Mouse (Mus musculus): ENCODE measurements at regions not wholly inside any gene's neighbourhood (a gene's known extent, or its start where the extent isn't known, plus 50 kb on each side); places are given as distances from the start of the nearest gene placed in this dataset.

DNA sequence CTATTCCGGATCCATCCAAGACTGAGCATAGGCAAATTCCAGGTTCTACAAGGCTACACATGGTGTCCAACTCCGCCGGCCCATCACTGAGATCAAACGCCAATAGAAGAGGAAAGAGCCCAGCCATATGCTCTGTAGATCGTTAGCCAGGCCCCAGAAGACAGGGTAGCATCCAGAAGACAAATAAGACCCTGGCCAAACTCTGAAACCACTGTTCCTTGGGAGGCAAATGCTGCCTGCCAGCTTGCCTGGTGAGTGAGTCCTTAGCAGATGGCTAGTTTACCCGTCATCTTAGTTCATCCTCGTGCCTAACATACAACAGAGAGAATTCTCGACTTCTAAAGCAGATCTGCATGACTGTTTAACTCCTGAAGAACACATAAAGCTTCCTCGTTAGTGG lies 109.4 kb upstream of the Arid2 start:
- DNase-seq, result no peak
- no peak overlapping the region for H3K4me3 ChIP-seq (replicated peaks; ENCODE audit: extremely low read depth, low read depth, low read length)
- 79% methylated on average over 9 of the region's 9 CpGs for WGBS
- H3K4me1 ChIP-seq (ENCODE audit: control insufficient read depth, insufficient read depth, low read length), result no peaks in the 10 kb centered on the region
- TF ChIP-seq POLR2A (IDR thresholded peaks at IDR 0.05; ENCODE audit: borderline replicate concordance, extremely low read depth, low read depth, low read length), result no peak
- TF ChIP-seq CTCF (IDR thresholded peaks at IDR 0.05; ENCODE audit: insufficient read depth, low read length), result no peak

DNA sequence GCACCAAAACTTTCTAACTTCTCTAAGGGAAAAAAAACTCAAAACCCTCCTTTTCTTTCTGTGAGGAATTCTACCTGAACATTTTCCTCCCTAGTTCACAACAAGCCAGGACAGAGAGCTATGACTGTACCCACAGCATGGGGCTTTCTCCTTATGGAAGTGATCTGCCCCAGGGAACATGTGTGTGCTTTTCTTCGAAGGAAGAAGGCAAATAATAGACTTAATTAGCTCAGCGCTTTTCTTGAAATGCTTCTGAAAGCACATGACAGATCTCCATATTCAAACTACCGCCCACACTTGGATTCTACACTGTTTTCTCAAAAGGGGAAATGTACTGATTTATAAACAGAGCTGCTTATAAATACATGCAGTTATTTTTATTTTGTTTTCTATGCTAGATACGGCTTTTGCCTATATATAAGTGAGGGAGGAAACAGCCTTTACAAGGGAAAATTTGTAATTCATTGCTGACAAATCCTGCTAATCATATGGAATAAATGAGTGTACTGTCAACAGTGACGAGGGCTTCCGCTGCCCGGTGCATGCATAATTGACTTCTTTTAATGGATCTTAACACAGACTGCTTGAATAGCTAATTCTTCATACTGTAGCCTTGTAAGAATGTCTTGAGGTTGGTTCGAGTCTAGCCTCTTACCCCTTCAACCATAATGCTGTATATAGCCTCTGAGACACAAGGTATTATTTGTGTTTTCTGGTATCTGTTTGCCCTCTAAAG lies 108.8 kb upstream of the Arid2 start:
- TF ChIP-seq POLR2A (IDR thresholded peaks at IDR 0.05; ENCODE audit: borderline replicate concordance, extremely low read depth, low read depth, low read length) (no peak), CTCF (IDR thresholded peaks at IDR 0.05; ENCODE audit: insufficient read depth, low read length) (no peak)
- Histone ChIP-seq H3K4me3 (replicated peaks; ENCODE audit: extremely low read depth, low read depth, low read length) (no peak overlapping the region), H3K4me1 (ENCODE audit: control insufficient read depth, insufficient read depth, low read length) (no peaks in the 10 kb centered on the region)
- DNase-seq, result no peak
- 81% methylated on average over 8 of the region's 8 CpGs for WGBS

DNA sequence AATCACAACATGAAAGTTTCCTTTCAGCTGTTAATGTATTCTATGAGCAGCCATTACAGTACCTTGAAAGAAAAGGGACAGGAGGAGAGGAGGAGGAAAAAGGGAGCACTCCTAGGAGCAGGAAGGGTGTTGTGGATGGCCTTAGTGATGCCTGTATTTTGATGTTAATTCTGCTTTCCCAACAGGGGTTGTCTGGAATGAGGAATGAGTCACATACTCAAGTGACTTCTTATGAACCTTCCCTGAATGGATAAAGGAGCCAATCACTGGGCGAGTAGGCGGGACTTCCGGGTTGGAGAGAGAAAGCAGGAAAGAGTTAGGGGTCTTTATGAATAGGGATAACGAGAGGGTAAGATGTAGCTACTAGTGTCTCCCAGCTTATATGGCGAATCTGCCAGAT lies 107.8 kb upstream of the Arid2 start:
- 86% methylated on average over 5 of the region's 5 CpGs for WGBS
- TF ChIP-seq POLR2A (IDR thresholded peaks at IDR 0.05; ENCODE audit: borderline replicate concordance, extremely low read depth, low read depth, low read length), result no peak
- TF ChIP-seq CTCF (IDR thresholded peaks at IDR 0.05; ENCODE audit: insufficient read depth, low read length), result no peak

DNA sequence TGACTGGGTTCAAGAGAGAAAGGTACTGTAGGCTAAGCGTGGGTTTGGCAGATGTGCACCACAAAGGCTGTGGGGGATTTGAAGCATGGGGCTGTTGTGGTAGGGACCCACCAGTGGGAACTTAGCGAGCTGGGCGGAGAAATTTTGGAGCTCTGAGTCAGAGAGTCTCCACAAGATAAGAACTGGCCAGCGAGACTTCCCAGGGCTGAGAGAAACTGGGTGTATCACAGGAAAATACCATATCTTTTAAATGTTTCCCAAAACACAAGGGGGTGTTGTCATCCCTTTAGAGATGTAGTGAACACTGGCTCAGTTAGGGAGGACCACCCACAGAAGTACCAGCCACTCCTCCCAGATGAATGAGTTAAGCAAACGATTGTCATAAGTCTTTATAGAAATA lies 107.3 kb upstream of the Arid2 start:
- 67% methylated on average over 5 of the region's 5 CpGs for WGBS
- H3K4me3 ChIP-seq (replicated peaks; ENCODE audit: extremely low read depth, low read depth, low read length), result no peak overlapping the region
- no peaks in the 10 kb centered on the region for H3K4me1 ChIP-seq (ENCODE audit: control insufficient read depth, insufficient read depth, low read length)
- TF ChIP-seq CTCF (IDR thresholded peaks at IDR 0.05; ENCODE audit: insufficient read depth, low read length), result no peak
- TF ChIP-seq POLR2A (IDR thresholded peaks at IDR 0.05; ENCODE audit: borderline replicate concordance, extremely low read depth, low read depth, low read length), result no peak
- DNase-seq, result no peak

More for the DNA sequence above, 107.8 kb upstream of the Arid2 start:
- Histone ChIP-seq H3K4me1 (ENCODE audit: control insufficient read depth, insufficient read depth, low read length) (no peaks in the 10 kb centered on the region), H3K4me3 (replicated peaks; ENCODE audit: extremely low read depth, low read depth, low read length) (no peak overlapping the region)
- DNase-seq, result no peak

DNA sequence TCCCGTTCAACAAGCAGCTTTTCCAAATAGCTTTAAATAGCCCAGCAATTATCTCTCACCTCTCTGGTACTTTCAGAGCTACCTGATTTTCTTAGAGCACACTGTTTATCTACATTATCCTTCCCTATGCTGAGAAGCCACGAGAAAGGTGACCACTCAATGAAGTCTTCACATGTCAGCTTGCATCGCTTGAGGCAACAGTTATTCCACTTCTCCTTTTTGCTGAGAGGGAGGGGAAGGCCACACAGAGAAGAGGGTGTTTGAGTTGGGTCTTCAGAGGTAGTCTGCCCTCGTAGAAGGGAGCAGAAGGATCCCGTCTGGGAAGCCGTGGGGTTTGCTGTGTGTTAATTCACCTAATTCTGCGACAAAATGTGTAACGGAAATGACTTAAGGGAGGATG lies 106.3 kb upstream of the Arid2 start:
- WGBS, result 77% methylated on average over 8 of the region's 8 CpGs
- no peak overlapping the region for H3K4me3 ChIP-seq (replicated peaks; ENCODE audit: extremely low read depth, low read depth, low read length)
- H3K4me1 ChIP-seq (ENCODE audit: control insufficient read depth, insufficient read depth, low read length), result no peaks in the 10 kb centered on the region
- no peak for TF ChIP-seq POLR2A (IDR thresholded peaks at IDR 0.05; ENCODE audit: borderline replicate concordance, extremely low read depth, low read depth, low read length)
- no peak for TF ChIP-seq CTCF (IDR thresholded peaks at IDR 0.05; ENCODE audit: insufficient read depth, low read length)
- DNase-seq, result no peak

DNA sequence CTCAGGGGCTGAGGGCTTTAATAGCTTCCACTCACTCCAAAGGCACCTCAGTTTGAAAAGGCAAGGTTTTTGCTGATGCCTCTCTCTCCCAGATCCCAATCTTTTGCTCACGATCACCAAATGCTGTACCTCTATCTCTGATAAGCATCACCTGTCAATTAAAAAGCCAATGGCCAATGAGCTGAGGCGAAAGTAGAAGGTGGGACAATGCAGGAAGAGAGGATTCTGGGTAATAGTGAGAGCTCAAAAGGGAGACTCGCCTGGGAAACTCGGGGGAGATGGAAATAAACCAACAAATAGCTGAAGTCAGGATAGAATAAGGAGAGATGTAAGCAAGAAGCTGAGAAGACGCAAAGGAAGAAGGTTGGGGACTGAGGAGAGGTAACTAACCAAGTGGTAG lies 105.0 kb upstream of the Arid2 start:
- TF ChIP-seq CTCF (IDR thresholded peaks at IDR 0.05; ENCODE audit: insufficient read depth, low read length), result no peak
- TF ChIP-seq POLR2A (IDR thresholded peaks at IDR 0.05; ENCODE audit: borderline replicate concordance, extremely low read depth, low read depth, low read length), result no peak
- DNase-seq, result no peak
- no peaks in the 10 kb centered on the region for H3K4me1 ChIP-seq (ENCODE audit: control insufficient read depth, insufficient read depth, low read length)
- WGBS, result 78% methylated on average over 5 of the region's 5 CpGs
- H3K4me3 ChIP-seq (replicated peaks; ENCODE audit: extremely low read depth, low read depth, low read length), result no peak overlapping the region

DNA sequence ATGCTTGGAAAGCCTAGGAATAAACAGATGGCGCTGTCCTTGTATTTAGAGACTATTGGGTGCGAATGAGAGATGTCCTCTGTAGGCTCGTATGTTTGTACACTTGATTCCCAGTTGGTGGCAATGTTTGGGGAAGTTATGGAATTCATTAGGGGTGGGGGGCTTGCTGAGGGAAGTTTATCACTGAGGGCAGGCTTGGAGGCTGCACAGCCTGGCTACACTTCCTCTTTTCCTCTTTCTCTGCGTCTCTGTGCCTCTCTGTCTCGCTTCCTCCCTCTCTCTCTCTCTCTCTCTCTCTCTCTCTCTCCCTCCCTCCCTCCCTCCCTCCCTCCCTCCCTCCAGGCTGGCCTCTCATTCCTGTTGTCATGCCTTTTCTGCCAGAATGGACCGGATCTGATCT lies 104.2 kb upstream of the Arid2 start:
- no peak for TF ChIP-seq POLR2A (IDR thresholded peaks at IDR 0.05; ENCODE audit: borderline replicate concordance, extremely low read depth, low read depth, low read length)
- WGBS, result 52% methylated on average over 6 of the region's 6 CpGs
- Histone ChIP-seq H3K4me1 (ENCODE audit: control insufficient read depth, insufficient read depth, low read length) (no peaks in the 10 kb centered on the region), H3K4me3 (replicated peaks; ENCODE audit: extremely low read depth, low read depth, low read length) (no peak overlapping the region)
- no peak for DNase-seq

DNA sequence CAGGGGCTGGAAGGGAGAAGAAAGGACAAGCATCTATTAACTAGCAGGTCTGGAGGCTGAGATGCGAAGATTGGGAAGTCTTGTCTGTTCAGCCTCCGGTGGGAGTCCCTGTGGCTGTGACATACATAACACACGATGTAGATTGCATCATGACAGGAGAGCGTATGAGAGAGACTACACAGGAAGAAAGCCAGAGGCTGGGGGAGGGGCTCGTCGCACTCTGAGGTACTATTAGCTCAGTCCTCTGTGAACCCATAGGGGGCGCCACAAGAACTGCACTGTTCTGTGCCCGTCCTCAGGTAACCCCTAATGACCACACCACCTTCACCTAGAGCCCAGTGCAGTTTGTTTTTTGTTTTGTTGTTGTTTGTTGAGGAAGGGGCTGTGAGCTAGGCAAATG lies 102.7 kb upstream of the Arid2 start:
- H3K4me1 ChIP-seq (ENCODE audit: control insufficient read depth, insufficient read depth, low read length), result no peaks in the 10 kb centered on the region
- no peak for TF ChIP-seq CTCF (IDR thresholded peaks at IDR 0.05; ENCODE audit: insufficient read depth, low read length)
- no peak for TF ChIP-seq POLR2A (IDR thresholded peaks at IDR 0.05; ENCODE audit: borderline replicate concordance, extremely low read depth, low read depth, low read length)
- WGBS, result 65% methylated on average over 8 of the region's 8 CpGs
- no peak overlapping the region for H3K4me3 ChIP-seq (replicated peaks; ENCODE audit: extremely low read depth, low read depth, low read length)
- no peak for DNase-seq

DNA sequence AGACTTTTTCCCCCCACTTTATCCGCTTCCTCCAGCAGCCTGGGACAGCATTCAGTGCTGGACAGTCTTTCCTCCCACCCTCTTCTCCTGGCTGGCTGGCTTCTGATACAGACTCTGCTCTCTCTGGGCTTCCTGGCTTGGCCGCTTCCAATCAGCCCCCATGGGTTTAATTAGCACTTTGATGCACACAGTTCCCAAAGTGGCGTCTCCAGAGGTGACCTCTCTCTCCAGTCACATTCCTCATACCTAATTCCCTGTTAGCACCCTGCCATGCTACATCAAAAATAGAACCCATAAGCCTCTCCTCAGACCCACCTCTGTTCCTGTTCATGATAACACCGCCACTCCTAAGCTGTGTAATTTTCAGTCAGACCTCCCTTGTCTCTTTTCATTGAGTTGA lies 101.9 kb upstream of the Arid2 start:
- H3K4me3 ChIP-seq (replicated peaks; ENCODE audit: extremely low read depth, low read depth, low read length), result no peak overlapping the region
- H3K4me1 ChIP-seq (ENCODE audit: control insufficient read depth, insufficient read depth, low read length), result no peaks in the 10 kb centered on the region
- WGBS, result 45% methylated on average over 4 of the region's 4 CpGs
- DNase-seq, result no peak
- TF ChIP-seq CTCF (IDR thresholded peaks at IDR 0.05; ENCODE audit: insufficient read depth, low read length), result no peak
- no peak for TF ChIP-seq POLR2A (IDR thresholded peaks at IDR 0.05; ENCODE audit: borderline replicate concordance, extremely low read depth, low read depth, low read length)

DNA sequence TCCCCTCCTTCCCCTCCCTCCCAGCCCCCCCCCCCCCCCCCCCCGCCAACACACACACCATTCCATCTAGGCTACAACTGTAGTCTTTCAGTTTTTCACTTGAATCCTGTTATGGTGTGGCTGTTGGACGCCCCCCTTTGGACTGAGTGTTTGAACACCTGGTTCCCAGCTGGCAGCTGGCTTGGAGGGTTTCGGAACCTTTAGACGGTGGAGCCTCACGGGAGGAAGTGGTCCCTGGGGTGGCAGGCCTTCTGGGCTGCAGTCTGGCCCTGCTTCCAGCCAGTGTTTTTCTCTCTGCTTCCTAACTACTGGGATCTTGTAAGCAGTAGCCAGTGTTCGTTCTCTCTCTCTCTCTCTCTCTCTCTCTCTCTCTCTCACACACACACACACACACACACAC lies 101.4 kb upstream of the Arid2 start:
- no peaks in the 10 kb centered on the region for H3K4me1 ChIP-seq (ENCODE audit: control insufficient read depth, insufficient read depth, low read length)
- TF ChIP-seq POLR2A (IDR thresholded peaks at IDR 0.05; ENCODE audit: borderline replicate concordance, extremely low read depth, low read depth, low read length) (no peak), CTCF (IDR thresholded peaks at IDR 0.05; ENCODE audit: insufficient read depth, low read length) (no peak)

More for the DNA sequence above, 101.4 kb upstream of the Arid2 start:
- 31% methylated on average over 6 of the region's 6 CpGs for WGBS
- H3K4me3 ChIP-seq (replicated peaks; ENCODE audit: extremely low read depth, low read depth, low read length), result no peak overlapping the region
- no peak for DNase-seq

Data from lung, adult 2 months (tissue).